Mouse (Mus musculus): ENCODE results near the gene Hk3.

DNA sequence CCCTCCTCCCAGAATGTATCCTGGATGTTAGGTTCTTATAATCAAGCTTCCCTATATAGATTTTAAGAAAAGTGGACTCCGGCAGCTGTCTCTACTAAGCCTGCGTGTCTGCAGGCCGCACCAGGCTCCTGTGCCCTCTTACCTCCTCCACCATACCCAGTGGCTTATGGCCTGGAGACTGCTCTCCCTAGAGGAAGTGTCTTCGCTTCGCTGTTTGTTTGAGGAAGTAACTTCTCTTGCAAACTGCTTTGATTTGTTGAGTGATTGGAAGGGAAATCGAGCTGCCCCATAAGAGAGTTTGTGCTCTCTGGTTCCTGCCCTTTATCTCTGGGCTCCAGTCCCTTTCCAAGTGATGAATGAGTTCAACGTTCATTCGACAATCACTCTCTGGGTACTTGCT is 38.2 kb downstream of the Hk3 start:
- no peak for TF ChIP-seq POLR2A (IDR thresholded peaks at IDR 0.05; ENCODE audit: insufficient read length, low read depth)
- no peak for TF ChIP-seq POLR2AphosphoS2 (IDR thresholded peaks at IDR 0.05; ENCODE audit: insufficient read length, low read depth)
- TF ChIP-seq MAX (IDR thresholded peaks at IDR 0.05; ENCODE audit: low read depth) = no peak
- no peak for TF ChIP-seq USF1 (IDR thresholded peaks at IDR 0.05; ENCODE audit: low read depth)
